Mouse (Mus musculus) adrenal gland, postnatal 25 days (tissue): Measurements from ENCODE around the gene Tmprss13. TPM values are rescaled to one million over a fixed set of nuclear protein-coding genes. Genes with fewer than 3 reads are reported as not detected.
A peak's percentile ranks its signal among the peaks of the same experiment; 100 is the strongest.

ENCODE experiments used
- DNase-seq: peaks from one replicate; pipeline ENCODE4 v3.0.0; 2021; ENCODE audit warnings: mixed read lengths
- total RNA-seq: library from RNA; stranded (reverse); gene quantifications from 2 replicates; pipeline ENCODE4 v1.2.3, GENCODE M21; 2021

The Tmprss13 gene
- total RNA-seq, 1 experiment from 2014 or later: 0.12 TPM

GRCm38 (mm10) chr9:45329577-45329976, 10.7 kb downstream of the Tmprss13 start:
- no peak for DNase-seq

- no peak for DNase-seq
Measured at GRCm38 (mm10) chr9:45337406-45337805, 18.5 kb downstream of the Tmprss13 start.

GRCm38 (mm10) chr9:45343066-45343465, 24.2 kb downstream of the Tmprss13 start:
- DNase-seq: no peak

GRCm38 (mm10) chr9:45345516-45345915, 26.6 kb downstream of the Tmprss13 start:
- no peak for DNase-seq

- DNase-seq: no peak
Measured at GRCm38 (mm10) chr9:45346276-45346675, 27.4 kb downstream of the Tmprss13 start.

GRCm38 (mm10) chr9:45348560-45348959, 29.7 kb downstream of the Tmprss13 start:
- no peak for DNase-seq

- DNase-seq: no peak
Measured at GRCm38 (mm10) chr9:45349181-45349580, 30.3 kb downstream of the Tmprss13 start.

- DNase-seq: no peak
Measured at GRCm38 (mm10) chr9:45349851-45350250, 31.0 kb downstream of the Tmprss13 start.

GRCm38 (mm10) chr9:45355192-45355591, 36.3 kb downstream of the Tmprss13 start:
- DNase-seq: no peak

- DNase-seq: no peak
Measured at GRCm38 (mm10) chr9:45358356-45358755, 39.5 kb downstream of the Tmprss13 start.

- no peak for DNase-seq
Measured at GRCm38 (mm10) chr9:45362051-45362461, 43.2 kb downstream of the Tmprss13 start.

- DNase-seq: no peak
Measured at GRCm38 (mm10) chr9:45363639-45364214, 44.8 kb downstream of the Tmprss13 start.

- no peak for DNase-seq
Measured at GRCm38 (mm10) chr9:45367716-45368115, 48.8 kb downstream of the Tmprss13 start.

- no peak for DNase-seq
Measured at GRCm38 (mm10) chr9:45368341-45368901, 49.5 kb downstream of the Tmprss13 start.

- DNase-seq: peak; percentile 85
Measured at GRCm38 (mm10) chr9:45370117-45370561, 51.2 kb downstream of the Tmprss13 start, which contains the start of gene Fxyd6. TSS of gene Fxyd6 (plus strand) at chr9:45370185.

- no peak for DNase-seq
Measured at GRCm38 (mm10) chr9:45370616-45371336, 51.9 kb downstream of the Tmprss13 start.

GRCm38 (mm10) chr9:45371337-45371707, 52.4 kb downstream of the Tmprss13 start:
- DNase-seq: no peak

GRCm38 (mm10) chr9:45373896-45374295, 55.0 kb downstream of the Tmprss13 start:
- no peak for DNase-seq

- no peak for DNase-seq
Measured at GRCm38 (mm10) chr9:45374988-45375502, 56.1 kb downstream of the Tmprss13 start.

- DNase-seq: no peak
Measured at GRCm38 (mm10) chr9:45376427-45376826, 57.5 kb downstream of the Tmprss13 start.

- DNase-seq: no peak
Measured at GRCm38 (mm10) chr9:45376883-45377282, 58.0 kb downstream of the Tmprss13 start.

- DNase-seq: no peak
Measured at GRCm38 (mm10) chr9:45380411-45381251, 61.7 kb downstream of the Tmprss13 start.
